Mouse (Mus musculus) G1E-ER4 (cell line): ENCODE results near the gene Ltbp3. TPM values are rescaled to one million over a fixed set of nuclear protein-coding genes. Genes with fewer than 3 reads are reported as not detected.

Experiments
- GATA1 ChIP-seq: IDR thresholded peaks from one replicate; pipeline ENCODE4 v1.8.0; 2012; ENCODE audit warnings: low read length, inconsistent platforms
- polyA plus RNA-seq: library from polyadenylated mRNA; stranded (reverse); fragments of >175 nt; gene quantifications from 2 replicates; pipeline ENCODE4 v1.2.3, GENCODE M21; 2012

Ltbp3 gene
- polyA plus RNA-seq = not detected in 2 replicates

DNA sequence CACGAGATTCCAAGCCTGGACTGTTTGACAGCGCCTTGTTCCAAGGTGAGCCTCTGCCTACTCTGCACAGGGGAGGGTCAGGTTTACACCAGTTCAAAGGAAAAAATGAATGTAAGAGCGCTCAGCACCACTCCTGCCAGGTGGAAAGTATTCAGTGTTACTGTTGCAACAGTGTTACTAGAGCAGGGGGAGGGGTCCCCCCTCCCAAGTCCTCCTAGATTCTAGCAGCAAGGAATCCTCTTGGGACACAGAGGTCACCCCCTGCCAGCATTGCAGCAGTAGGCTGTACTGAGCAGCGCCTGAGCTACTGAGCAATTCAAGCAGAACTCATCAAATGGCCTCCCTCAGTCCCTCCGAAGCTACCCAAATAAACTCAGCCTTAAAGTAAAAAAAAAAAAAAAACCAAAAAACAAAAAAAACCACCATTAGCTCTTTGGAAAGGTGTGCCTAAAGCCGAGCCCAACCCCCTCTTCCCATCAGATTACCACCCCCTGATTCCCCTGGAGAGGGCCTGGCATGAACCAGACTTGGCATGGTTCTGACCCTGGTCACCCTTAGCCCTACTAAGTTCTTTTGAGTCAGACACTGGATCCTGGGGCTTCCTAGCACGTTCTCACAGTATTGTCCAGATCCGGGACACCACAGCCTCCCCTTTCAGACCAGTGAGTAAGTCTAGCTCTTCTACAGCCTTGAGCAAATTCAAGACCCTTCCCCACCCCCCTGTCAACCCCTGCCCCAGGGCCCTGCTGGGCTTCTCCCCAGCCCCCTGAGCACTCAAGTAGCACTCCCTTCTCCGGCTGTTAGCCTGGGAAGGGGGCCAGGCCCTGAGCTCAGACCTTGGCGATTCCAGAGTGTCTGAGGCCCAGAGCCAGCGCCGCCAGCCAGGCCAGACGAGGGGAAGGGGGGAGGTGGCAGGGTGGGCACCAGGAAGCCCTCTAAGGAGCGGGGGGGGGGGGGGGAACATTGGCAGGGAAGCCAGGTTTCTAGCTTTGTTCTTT is at the start of gene Ltbp3:
Gene Ltbp3 (plus strand): TSS at position 585 of the 998 bp plus-strand sequence.
- no peak for TF ChIP-seq GATA1

DNA sequence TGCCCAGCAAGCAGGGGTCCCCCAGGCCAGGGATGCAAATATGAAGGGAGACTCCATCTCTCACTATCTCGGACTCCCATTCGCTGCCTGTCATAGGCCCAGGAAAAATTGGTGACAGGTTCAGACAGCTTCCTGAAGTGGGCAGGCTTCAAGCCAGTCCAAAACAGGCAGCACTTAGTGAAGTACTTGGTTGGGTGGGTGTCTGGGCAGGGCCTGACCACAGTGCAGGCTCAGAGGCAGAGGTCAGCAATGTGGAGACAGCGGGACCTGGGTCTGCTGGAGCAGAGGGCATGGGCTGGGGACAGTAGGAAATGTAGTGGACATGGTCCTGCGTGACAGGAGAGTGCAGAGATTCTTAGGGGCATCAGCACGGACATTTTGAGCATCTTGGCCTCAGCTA is 49.1 kb upstream of the Ltbp3 start:
- no peak for TF ChIP-seq GATA1

DNA sequence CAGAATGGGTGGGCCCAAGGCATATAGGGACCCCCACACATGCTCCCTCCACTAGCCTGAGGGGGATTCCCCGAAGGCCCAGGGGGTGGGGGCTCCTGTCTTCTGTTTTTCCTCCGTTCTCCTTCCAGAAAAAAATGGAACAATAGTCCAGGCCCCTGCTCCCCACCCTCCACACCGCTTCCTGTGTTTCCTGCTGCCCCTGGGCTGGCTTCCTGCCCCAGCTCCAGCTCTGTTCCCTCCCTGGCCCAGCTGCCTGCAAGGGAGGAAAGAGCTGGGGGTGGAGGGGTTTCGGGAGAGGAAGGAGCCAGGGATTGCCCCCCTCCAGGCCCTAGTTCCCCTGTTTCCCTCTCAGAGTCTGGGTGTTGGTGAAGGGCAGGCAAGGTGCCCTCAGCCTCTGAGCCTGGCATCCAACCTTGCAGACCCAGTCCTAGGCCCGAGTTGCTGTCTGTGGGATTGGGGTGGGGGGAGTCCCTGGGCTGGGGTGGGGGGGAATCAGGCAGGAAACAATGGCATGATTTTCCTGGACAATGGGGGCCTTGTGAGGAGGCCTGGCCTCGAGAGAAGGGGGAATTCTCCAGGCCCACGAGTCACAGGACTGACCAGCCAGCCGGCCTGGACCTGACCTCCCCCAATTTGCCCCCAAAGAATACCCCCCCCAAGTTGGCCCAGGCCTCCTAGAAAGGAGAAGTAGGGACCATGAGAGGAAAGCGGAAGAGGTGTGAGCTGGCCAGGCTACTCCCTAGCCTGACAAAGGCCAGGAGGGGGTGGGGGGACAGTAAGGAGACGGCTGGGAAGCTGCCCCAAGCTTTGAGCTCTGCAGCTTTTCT is 48.4 kb upstream of the Ltbp3 start:
- no peak for TF ChIP-seq GATA1

DNA sequence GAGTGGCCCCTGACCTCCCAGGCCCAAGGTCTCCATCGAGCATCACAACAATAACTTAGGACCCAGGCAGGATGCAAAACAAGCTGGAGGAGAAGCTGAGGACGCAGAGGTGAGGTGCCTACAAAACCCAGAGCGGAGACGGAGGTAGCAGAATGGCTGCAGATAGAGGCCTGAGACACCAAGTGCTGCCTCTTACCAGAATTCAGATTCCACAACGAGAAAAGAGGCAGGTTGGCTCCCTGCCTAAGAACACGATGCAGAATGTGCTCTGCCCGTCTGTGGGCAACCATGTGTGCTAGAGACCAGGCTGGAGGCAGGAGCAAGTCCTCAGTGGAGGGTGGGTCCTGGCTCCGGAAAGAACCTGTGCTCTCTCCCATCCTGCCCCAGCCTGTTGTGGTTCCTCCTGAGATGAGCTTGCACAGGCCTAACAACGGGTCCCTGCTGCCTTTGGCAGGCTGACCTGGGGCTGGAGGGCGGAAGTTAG is 47.7 kb upstream of the Ltbp3 start:
- TF ChIP-seq GATA1 = no peak

DNA sequence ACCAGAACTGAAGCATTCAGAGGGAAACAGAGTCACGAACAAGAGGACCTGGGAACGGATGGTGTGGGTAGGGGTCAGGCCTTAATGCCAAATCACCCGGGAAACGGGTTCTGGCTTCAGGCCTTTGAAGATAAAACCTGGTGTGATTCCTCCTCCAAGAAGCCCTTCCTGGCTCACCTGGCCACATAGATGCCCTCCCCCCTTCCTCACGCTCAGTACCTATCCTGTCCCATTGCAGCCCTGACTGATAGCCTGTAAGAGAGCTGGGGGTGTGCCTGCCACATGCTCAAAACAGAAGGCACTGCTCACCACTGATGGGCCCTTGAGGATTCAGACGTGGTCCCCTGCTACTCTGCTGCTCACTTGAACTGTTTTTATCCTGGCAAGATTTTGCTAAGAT is 46.9 kb upstream of the Ltbp3 start:
- no peak for TF ChIP-seq GATA1

DNA sequence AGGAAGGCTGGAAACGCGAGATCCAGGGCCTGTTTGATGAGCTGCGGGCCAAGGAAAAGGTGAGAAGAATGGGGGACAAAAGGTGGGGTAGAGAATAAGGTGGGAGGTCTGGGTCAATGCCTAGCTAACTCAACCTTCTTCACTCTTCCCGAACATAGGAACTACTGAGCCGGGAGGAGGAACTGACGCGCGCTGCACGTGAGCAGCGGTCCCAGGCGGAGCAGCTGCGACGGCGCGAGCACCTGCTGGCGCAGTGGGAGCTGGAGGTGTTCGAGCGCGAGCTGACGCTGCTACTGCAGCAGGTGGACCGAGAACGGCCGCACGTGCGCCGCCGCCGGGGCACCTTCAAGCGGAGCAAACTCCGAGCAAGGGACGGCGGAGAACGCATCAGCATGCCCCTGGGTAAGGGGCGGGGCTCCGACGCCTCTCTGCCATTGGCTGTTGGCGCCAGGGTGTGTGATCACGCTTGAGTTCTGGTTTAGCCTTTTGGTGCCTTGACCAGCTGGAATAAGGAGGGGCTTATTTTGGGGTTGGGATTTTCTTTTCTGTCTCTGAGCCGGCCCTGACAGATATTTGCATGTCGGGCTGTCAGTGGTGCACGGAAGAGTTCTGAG is 44.7 kb upstream of the Ltbp3 start:
- TF ChIP-seq GATA1 = no peak

DNA sequence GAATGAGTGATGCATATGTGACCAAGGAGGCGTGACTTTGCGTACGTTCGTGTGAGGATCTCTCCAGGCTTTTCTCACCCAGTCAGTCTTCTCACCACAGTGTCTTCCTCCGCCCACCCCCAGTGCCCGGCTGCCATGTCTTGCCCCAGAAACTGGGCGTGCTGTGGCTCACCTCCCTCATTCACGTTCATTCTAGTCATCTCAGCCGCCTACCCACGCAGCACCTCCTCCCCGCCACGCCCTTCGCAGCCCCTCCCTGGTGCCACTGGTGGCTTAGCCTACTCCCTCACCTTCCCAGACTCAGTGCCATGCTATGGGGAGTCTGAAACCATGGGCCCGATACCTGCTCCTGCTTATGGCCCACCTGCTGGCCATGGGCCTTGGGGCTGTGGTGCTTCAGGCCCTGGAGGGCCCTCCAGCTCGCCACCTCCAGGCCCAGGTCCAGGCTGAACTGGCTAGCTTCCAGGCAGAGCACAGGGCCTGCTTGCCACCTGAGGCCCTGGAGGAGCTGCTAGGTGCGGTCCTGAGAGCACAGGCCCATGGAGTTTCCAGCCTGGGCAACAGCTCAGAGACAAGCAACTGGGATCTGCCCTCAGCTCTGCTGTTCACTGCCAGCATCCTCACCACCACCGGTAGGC is 36.4 kb upstream of the Ltbp3 start, which contains the start of gene Kcnk7:
Gene Kcnk7 (plus strand): TSS at position 205 of the 638 bp plus-strand sequence.
- TF ChIP-seq GATA1 = no peak

DNA sequence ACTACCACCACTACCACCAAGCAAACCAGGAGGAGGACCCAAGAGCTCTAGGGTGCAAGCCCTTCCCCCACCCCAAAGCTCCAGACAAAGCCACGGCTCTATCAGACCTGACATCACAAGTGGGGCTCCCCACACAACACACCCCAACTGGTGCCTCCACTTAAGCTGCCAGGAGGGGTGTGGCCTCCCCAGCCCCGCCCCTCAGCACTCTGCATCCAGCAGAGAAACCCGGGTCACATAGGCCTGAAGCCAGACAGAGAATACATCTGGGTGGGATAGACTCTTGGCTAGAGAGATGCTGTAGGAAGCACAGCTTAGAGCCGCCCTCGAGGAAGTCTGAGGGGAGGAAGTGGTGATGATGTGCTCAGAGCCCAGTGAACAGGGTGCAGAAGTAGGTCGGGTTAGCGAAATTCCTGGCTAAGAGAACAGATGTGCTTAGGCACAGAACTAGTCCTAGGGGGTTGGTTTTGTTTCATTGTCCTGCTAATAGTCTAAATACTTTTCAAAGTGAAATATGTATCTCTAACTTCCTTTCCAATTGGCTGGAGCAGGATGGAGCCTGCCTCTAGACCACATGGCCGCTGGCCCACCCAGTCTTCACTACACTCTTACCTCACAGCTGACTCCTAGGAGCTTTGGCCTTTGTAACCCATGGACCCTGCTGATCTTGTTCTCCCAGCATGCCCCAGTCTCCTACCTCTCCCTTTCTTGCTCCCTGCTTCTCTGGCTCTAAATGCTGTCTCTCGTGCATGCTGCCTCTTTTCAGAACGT is 35.7 kb upstream of the Ltbp3 start:
- TF ChIP-seq GATA1 = no peak

DNA sequence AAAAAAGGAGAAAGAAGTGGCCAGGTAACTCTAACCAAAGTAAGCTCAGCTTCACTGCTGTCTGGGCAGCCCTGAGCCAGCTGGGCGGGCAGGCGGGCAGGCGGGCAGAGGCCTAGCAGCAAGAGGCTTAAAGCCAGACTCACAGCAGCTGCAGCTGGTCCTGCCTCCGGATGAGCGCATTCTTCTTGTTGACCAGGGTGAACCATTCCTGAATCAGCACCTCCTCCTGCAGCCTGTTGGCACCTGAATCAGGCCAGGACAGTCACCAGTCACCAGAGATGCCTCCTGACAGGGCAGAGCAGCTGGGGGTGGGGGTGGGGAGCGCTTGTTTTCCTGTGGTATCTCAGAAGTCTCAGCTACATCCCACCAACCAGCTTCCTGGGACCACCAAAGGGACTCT is 30.6 kb upstream of the Ltbp3 start:
- no peak for TF ChIP-seq GATA1

DNA sequence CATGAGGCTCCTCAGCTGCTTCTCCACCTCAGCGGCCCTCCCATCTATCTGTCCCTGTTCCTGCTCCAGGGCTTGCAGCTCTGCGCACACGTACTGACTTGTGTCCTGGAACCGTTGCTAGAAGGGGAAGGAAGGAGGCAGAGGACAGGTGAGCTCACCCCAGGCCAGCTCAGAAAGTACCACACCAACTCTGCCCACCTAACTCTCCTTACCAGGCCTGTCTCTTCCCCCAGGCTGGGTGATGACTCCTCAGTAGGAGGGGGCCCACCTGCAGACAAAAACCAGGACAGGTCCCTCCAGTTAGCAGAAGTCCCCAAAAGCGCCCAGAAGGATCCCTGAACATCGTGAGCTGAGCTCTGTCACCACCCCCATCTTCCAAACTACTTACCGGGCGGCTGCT is 30.1 kb upstream of the Ltbp3 start:
- no peak for TF ChIP-seq GATA1

DNA sequence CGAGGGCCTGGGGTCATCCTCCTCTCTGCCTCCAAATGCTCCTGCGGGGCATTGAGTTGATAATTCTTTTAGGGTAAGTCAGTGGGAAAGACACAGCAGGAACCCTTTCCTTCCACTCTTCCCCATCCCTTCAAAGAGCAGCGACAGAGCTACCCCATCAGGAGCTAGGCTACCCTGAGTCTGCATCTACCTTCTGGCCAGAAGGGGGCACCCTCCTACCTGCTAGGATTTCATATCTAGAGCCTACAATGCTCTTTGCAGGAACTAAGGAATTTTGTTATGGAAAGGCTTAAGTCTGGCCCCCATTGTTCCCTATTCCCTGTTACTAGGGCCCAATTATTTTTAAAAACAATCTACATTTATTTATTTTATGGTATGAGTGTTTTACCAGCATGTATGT is 29.5 kb upstream of the Ltbp3 start:
- TF ChIP-seq GATA1 = no peak

DNA sequence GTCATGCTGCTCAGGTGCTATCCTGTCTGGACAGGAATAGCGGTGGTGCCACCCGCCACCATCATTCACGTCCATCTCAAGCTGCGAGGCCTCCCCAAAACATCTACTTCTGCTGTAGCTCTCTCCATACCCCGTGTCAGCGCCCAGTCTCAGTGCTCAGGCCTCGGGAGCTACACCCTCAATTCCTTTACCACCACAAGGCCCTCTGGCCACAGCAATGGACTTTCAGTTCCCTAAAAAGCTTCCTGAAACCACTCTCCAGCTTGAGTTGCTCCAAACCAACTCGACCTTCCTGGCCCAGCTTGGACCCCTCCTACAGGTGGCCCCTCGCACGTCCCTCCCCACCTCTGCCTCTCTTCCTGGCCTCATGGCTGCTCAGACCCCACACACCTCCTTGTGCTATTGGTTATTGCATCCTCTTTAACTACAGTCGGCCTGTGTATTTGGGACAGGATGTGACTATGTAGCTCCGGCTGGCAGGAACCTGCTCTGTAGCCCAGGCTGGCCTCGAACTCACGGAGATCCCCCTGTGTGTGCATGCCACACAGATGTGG is 28.7 kb upstream of the Ltbp3 start:
- TF ChIP-seq GATA1 = no peak

DNA sequence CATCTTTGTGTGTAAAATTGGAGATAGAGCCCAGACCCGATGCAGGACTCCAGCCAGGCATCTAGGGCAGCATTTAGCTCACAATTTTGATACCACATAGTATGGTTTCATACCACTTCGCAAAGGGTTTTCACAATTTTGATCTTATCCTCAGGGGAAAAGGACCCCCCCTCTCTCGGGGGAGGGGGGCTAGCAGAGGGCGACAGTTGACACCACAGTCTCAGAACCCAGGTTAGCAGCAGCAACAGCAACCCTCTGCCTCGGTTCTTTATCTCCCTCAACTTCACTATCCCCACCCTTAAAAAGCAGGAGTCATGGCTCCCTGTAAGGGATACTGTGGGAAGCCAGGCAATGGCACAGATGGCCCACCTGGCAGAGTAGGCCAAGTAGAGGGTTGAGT is 27.4 kb upstream of the Ltbp3 start:
- no peak for TF ChIP-seq GATA1

DNA sequence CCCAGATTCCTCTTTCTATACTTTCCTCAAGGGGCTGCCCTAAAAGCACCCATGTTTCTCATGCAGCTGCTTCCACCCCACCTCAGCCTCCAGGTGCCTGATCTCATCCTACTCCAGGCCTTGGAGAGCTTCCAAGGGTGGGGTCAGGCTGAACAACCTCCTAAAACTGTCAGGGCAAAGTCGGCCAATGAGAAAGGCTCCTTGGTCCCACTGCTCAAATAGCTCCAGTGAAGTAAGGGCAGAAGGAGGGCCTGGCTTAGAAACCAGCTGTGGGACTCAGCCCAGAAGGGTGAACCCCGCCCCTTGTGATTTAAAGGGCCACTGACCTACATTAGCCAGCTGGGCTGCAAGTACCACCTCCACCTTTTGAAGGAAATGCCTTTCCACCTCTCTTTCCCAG is 27.0 kb upstream of the Ltbp3 start:
- no peak for TF ChIP-seq GATA1
